Mouse (Mus musculus) embryo, embryonic 11.5 days (tissue): ENCODE measurements around the gene Dnmt1.
A peak's percentile ranks its signal among the peaks of the same experiment; 100 is the strongest.
"Not testable (repeated sequence)": the region's sequence is repeated elsewhere in the genome, so short reads cannot be mapped to it uniquely, and the experiment has no call there.

Source experiments
- DNase-seq: peaks from one replicate; pipeline ENCODE4 v3.0.0-alpha.2; 2012; ENCODE audit warnings: low read depth, low spot score

Dnmt1 gene

GRCm38 (mm10) chr9:20959430-20959938 is at the start of gene Dnmt1:
Dnmt1 (minus strand) TSS chr9:20959888.
- no peak for DNase-seq

- DNase-seq: no peak
Measured at GRCm38 (mm10) chr9:21008007-21008406, 48.3 kb upstream of the Dnmt1 start.

GRCm38 (mm10) chr9:21007313-21007952 is 47.7 kb upstream of the Dnmt1 start:
- DNase-seq: no peak

GRCm38 (mm10) chr9:21002627-21003551 is 43.2 kb upstream of the Dnmt1 start, which contains the start of gene Mrpl4:
Mrpl4 (plus strand) TSS chr9:21002738.
- DNase-seq: peak; percentile 83

- DNase-seq: no peak
Measured at GRCm38 (mm10) chr9:21002270-21002626, 42.6 kb upstream of the Dnmt1 start.

GRCm38 (mm10) chr9:21001651-21002200 is 42.0 kb upstream of the Dnmt1 start:
- no peak for DNase-seq

GRCm38 (mm10) chr9:21000811-21001210 is 41.1 kb upstream of the Dnmt1 start:
- DNase-seq: no peak

GRCm38 (mm10) chr9:20998337-20998736 is 38.6 kb upstream of the Dnmt1 start:
- not testable (repeated sequence) for DNase-seq

GRCm38 (mm10) chr9:20997065-20997464 is 37.4 kb upstream of the Dnmt1 start:
- no peak for DNase-seq

GRCm38 (mm10) chr9:20995069-20995468 is 35.4 kb upstream of the Dnmt1 start:
- no peak for DNase-seq

GRCm38 (mm10) chr9:20993165-20993898 is 33.6 kb upstream of the Dnmt1 start:
- no peak for DNase-seq

- no peak for DNase-seq
Measured at GRCm38 (mm10) chr9:20991587-20991986, 31.9 kb upstream of the Dnmt1 start.

GRCm38 (mm10) chr9:20990861-20991260 is 31.2 kb upstream of the Dnmt1 start:
- DNase-seq: no peak

GRCm38 (mm10) chr9:20987953-20988352 is 28.3 kb upstream of the Dnmt1 start:
- no peak for DNase-seq

GRCm38 (mm10) chr9:20986952-20987686 is 27.4 kb upstream of the Dnmt1 start:
- no peak for DNase-seq

GRCm38 (mm10) chr9:20983169-20983568 is 23.5 kb upstream of the Dnmt1 start:
- DNase-seq: no peak

- no peak for DNase-seq
Measured at GRCm38 (mm10) chr9:20982171-20982570, 22.5 kb upstream of the Dnmt1 start.

- no peak for DNase-seq
Measured at GRCm38 (mm10) chr9:20979769-20980168, 20.1 kb upstream of the Dnmt1 start.

- no peak for DNase-seq
Measured at GRCm38 (mm10) chr9:20979181-20979580, 19.5 kb upstream of the Dnmt1 start.

- no peak for DNase-seq
Measured at GRCm38 (mm10) chr9:20978409-20979095, 18.9 kb upstream of the Dnmt1 start.
